Mouse (Mus musculus) ES-E14 (cell line): ENCODE measurements around the gene Chd4.

Experiments used
- CHD2 ChIP-seq: IDR thresholded peaks from 2 replicates; pipeline ENCODE4 v1.6.1; 2014; ENCODE audit warnings: mild to moderate bottlenecking, low read depth, low read length, inconsistent platforms
- HCFC1 ChIP-seq: IDR thresholded peaks from 2 replicates; pipeline ENCODE4 v1.6.1; 2012; ENCODE audit warnings: low read length, inconsistent platforms, borderline replicate concordance; ENCODE audit not compliant: insufficient read depth
- ZC3H11A ChIP-seq: IDR thresholded peaks from 2 replicates; pipeline ENCODE4 v1.6.1; 2012; ENCODE audit warnings: low read depth, mild to moderate bottlenecking, inconsistent platforms, low read length, borderline replicate concordance
- ZNF384 ChIP-seq: IDR thresholded peaks from 2 replicates; pipeline ENCODE4 v1.6.1; 2012; ENCODE audit warnings: low read depth, low read length, inconsistent platforms

DNA sequence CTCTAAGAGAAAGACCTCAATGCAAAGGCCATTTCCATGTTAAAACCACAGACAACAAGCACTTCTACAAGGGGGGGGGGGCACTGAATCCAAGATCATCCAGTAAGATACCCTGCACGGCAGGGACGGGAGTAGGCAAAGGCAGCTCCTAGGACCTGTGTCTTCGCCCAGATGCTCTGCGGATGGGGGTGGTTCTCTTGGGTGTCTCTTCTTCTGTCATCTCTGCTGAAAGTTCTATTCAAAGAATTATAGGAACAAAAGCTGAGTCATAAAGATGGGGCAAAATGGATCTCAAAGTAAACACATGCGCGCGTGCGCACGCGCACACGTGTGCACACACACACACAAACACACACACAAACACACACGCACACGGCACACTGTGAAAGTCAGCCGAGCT, 72.3 kb downstream of the Chd4 start:
- TF ChIP-seq ZNF384 (no peak), ZC3H11A (no peak), HCFC1 (no peak), CHD2 (no peak)
